Mouse (Mus musculus) midbrain, embryonic 12.5 days (tissue): Measurements from ENCODE around the gene Gm12184. TPM values are rescaled to one million over a fixed set of nuclear protein-coding genes. Genes with fewer than 3 reads are reported as not detected.

ENCODE experiments used
- ATAC-seq: fragments of 200-750 bp; cut with Nextera tagmentation; 2 replicates; pipeline ENCODE4 v1.8.0; 2017; ENCODE audit warnings: low read depth, moderate TSS enrichment, moderate library complexity; ENCODE audit not compliant: low FRiP score
- H3K27ac ChIP-seq: fragments of 300-500 bp; sonication (generic); replicated peaks from 2 replicates; pipeline ENCODE4 v1.5.1; 2016; ENCODE audit warnings: mild to moderate bottlenecking
- H3K27me3 ChIP-seq: fragments of 300-500 bp; sonication (generic); 2 replicates; pipeline ENCODE4 v1.6.1; 2016; ENCODE audit warnings: mild to moderate bottlenecking
- H3K36me3 ChIP-seq: fragments of 300-500 bp; sonication (generic); 2 replicates; pipeline ENCODE4 v1.6.1; 2016
- H3K4me1 ChIP-seq: fragments of 300-500 bp; sonication (generic); 2 replicates; pipeline ENCODE4 v1.6.1; 2016
- H3K4me2 ChIP-seq: fragments of 300-500 bp; sonication (generic); replicated peaks from 2 replicates; pipeline ENCODE4 v1.6.1; 2016; ENCODE audit warnings: mild to moderate bottlenecking, moderate library complexity
- H3K4me3 ChIP-seq: fragments of 300-500 bp; sonication (generic); 2 replicates; pipeline ENCODE4 v1.5.1; 2016; ENCODE audit warnings: mild to moderate bottlenecking
- H3K9ac ChIP-seq: fragments of 300-500 bp; sonication (generic); replicated peaks from 2 replicates; pipeline ENCODE4 v1.6.1; 2016; ENCODE audit warnings: mild to moderate bottlenecking, moderate library complexity
- H3K9me3 ChIP-seq: fragments of 300-500 bp; sonication (generic); 2 replicates; pipeline ENCODE4 v1.6.1; 2016; ENCODE audit warnings: mild to moderate bottlenecking
- WGBS: fragments of 180-500 bp; shearing (Covaris S2); methylation state at CpG from one replicate; pipeline ENCODE4 v1.1.7; 2016; 5-methylcytosine and 5-hydroxymethylcytosine counted together
- polyA plus RNA-seq: library from polyadenylated mRNA; unstranded; fragments of >200 nt; fragmentation: Nextera tagmentation; extraction: Ambion mirVana; gene quantifications from 2 replicates; pipeline ENCODE4 v1.2.1, GENCODE M21; 2016

Gm12184 gene
- polyA plus RNA-seq, 1 experiment from 2014 or later: 7.6 TPM

- no peaks in the 10 kb centered on the region for H3K27me3 ChIP-seq
- no peak overlapping the region for H3K9ac ChIP-seq
- H3K4me3 ChIP-seq: no peak overlapping the region
- no peaks in the 10 kb centered on the region for H3K4me1 ChIP-seq
- H3K27ac ChIP-seq: no peak overlapping the region
- no peak for ATAC-seq
- no peaks in the 10 kb centered on the region for H3K9me3 ChIP-seq
- no peak overlapping the region for H3K4me2 ChIP-seq
- no peaks in the 10 kb centered on the region for H3K36me3 ChIP-seq
- WGBS: 57% methylated on average over 8 of the region's 8 CpGs
Measured at GRCm38 (mm10) chr11:48790946-48791345, 35.5 kb downstream of the Gm12184 start.

DNA sequence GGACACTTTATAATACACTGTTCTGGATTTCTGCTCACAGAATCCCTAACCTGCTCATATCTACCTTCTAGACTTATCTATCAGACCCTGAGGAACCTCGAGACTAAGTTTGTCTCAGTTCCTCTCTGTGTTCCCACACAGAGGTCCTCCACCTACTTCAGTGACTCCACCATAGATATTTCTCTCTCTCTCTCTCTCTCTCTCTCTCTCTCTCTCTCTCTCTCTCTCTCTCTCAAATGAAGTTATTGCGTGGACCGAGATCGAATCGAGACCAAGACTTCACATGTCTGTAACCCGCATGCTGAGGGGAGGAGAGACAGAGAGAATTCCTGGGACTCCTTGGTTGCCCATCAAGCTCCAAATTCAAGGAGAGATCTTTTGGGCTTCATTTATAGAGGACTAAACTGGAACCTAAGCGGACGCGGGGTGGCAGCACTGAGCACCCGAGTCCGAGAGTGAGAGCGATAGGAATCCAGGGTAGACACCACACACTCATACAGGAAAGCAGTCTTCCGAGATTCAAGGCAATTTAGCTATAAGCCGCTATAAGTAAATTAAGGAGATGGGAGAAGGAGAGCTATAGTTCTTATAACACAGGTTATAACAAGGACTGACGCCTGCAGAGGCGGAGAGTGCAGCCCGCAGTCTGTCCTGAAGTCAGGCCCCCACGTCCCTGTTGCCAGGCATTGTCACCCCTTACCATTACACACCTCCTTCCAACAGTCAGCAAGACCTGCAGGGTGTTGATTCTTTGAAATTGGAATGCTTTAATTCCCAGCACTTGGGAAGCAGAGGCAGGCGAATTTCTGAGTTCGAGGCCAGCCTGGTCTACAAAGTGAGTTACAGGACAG lies 36.3 kb downstream of the Gm12184 start:
- peak overlapping the region; percentile 25; the same call in 1 of the 2 replicates for H3K4me3 ChIP-seq
- no peaks in the 10 kb centered on the region for H3K36me3 ChIP-seq
- no peaks in the 10 kb centered on the region for H3K9me3 ChIP-seq
- 0 out of 2 replicates have a peak, but pooled peaks have one; percentile 41 for ATAC-seq
- peak overlapping the region; percentile 31; the same call in 1 of the 2 replicates for H3K9ac ChIP-seq
- no peaks in the 10 kb centered on the region for H3K27me3 ChIP-seq
- H3K4me2 ChIP-seq: peak overlapping the region; percentile 47
- H3K27ac ChIP-seq: no peak overlapping the region
- H3K4me1 ChIP-seq: no peaks in the 10 kb centered on the region
- 19% methylated on average over 20 of the region's 20 CpGs for WGBS

- no peak overlapping the region for H3K9ac ChIP-seq
- no peaks in the 10 kb centered on the region for H3K9me3 ChIP-seq
- no peaks in the 10 kb centered on the region for H3K27me3 ChIP-seq
- no peak overlapping the region for H3K27ac ChIP-seq
- no peaks in the 10 kb centered on the region for H3K36me3 ChIP-seq
- H3K4me2 ChIP-seq: no peak overlapping the region
- no peak overlapping the region for H3K4me3 ChIP-seq
- 86% methylated on average over 5 of the region's 5 CpGs for WGBS
- H3K4me1 ChIP-seq: no peaks in the 10 kb centered on the region
- no peak for ATAC-seq
Measured at GRCm38 (mm10) chr11:48789215-48789614, 37.2 kb downstream of the Gm12184 start.

- Histone ChIP-seq H3K27me3 (no peaks in the 10 kb centered on the region), H3K36me3 (no peaks in the 10 kb centered on the region), H3K27ac (no peak overlapping the region), H3K4me1 (no peaks in the 10 kb centered on the region), H3K4me2 (peak overlapping the region; percentile 55), H3K4me3 (peak overlapping the region; percentile 43), H3K9ac (peak overlapping the region; percentile 54; the same call in 1 of the 2 replicates), H3K9me3 (no peaks in the 10 kb centered on the region)
- WGBS: 10% methylated on average over 16 of the region's 16 CpGs
- ATAC-seq: peak; percentile 82
Measured at GRCm38 (mm10) chr11:48788311-48789089, 38.0 kb downstream of the Gm12184 start.

- Histone ChIP-seq H3K4me3 (peak overlapping the region; percentile 43), H3K9me3 (no peaks in the 10 kb centered on the region), H3K4me1 (no peaks in the 10 kb centered on the region), H3K36me3 (no peaks in the 10 kb centered on the region), H3K9ac (no peak overlapping the region; the same call in 1 of the 2 replicates), H3K27me3 (no peaks in the 10 kb centered on the region), H3K27ac (no peak overlapping the region), H3K4me2 (peak overlapping the region; percentile 55)
- ATAC-seq: peak; percentile 77
- 54% methylated on average over 10 of the region's 10 CpGs for WGBS
Measured at GRCm38 (mm10) chr11:48787455-48788211, 38.8 kb downstream of the Gm12184 start.

DNA sequence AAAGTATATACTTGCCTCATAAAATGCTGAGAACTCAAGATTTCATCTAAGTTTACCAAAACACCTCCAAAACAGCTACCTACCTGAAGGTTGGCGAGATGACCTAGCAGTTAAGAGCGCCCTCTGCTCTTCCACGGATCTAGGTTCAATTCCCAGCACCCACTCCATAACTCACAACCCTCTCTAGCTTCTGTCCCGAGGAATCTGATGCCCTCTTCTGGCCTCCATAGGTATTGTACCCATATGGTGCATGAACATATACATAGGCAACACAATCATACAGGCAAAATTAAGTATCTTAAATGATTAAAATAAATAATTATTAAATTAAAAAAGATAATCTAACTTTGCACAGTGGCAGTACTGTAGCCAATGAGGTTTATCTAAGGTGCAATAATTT lies 44.2 kb downstream of the Gm12184 start:
- no peaks in the 10 kb centered on the region for H3K4me1 ChIP-seq
- no peak for ATAC-seq
- no peak overlapping the region for H3K4me2 ChIP-seq
- H3K9ac ChIP-seq: no peak overlapping the region
- no peaks in the 10 kb centered on the region for H3K36me3 ChIP-seq
- no peaks in the 10 kb centered on the region for H3K27me3 ChIP-seq
- no peaks in the 10 kb centered on the region for H3K9me3 ChIP-seq
- no peak overlapping the region for H3K27ac ChIP-seq
- H3K4me3 ChIP-seq: no peak overlapping the region
- 88% methylated on average over 4 of the region's 4 CpGs for WGBS

- no peak overlapping the region for H3K9ac ChIP-seq
- H3K9me3 ChIP-seq: no peaks in the 10 kb centered on the region
- no peak overlapping the region for H3K4me2 ChIP-seq
- ATAC-seq: no peak
- no peaks in the 10 kb centered on the region for H3K36me3 ChIP-seq
- no peak overlapping the region for H3K4me3 ChIP-seq
- WGBS: 36% methylated on average over 7 of the region's 7 CpGs
- peaks cover 2% of the 10 kb centered on the region; the same call in 1 of the 2 replicates for H3K4me1 ChIP-seq
- H3K27ac ChIP-seq: no peak overlapping the region
- no peaks in the 10 kb centered on the region for H3K27me3 ChIP-seq
Measured at GRCm38 (mm10) chr11:48779450-48779849, 47.0 kb downstream of the Gm12184 start.

DNA sequence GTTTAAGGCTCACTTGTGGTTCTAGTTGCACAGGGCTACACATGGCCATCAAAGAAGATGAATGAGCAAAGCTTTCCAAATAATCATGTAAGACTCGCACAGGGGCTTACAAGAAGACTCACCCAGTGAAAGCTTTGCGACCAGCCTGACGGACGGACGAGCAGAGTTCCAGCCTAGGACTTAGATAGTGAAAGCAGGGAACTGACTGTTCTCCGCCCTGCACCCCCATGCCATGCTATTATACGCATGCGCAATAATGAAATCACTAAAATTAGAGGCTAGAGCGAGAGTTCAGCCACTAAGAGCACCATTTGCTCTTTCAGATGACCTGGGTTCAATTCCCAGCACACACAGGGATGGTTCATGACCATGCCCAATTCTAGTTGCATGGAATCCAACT lies 49.2 kb downstream of the Gm12184 start:
- Histone ChIP-seq H3K27ac (no peak overlapping the region), H3K4me1 (peaks cover 5% of the 10 kb centered on the region; the same call in 1 of the 2 replicates), H3K36me3 (no peaks in the 10 kb centered on the region), H3K4me2 (no peak overlapping the region), H3K4me3 (no peak overlapping the region), H3K9me3 (no peaks in the 10 kb centered on the region), H3K9ac (no peak overlapping the region), H3K27me3 (no peaks in the 10 kb centered on the region)
- 91% methylated on average over 9 of the region's 9 CpGs for WGBS
- ATAC-seq: no peak

DNA sequence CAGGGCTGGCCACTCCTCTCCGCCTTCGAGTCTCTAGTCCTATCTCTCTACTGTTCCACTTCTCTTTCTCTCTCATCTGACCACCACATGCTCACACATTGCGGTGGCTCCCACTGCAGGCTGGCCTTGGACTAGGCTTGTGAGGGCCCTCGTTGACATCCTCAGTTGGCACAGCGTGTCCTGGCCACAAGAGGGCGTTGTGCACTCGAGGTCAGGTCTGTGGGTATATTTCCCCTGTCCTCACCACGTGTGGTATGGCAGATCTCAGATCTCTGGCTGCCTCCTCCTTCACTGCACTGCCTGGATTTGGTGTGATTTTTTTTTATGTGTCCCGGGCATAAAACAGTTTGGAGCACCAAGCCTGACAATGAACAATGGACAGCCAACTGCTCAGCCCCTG lies 49.8 kb downstream of the Gm12184 start:
- H3K9ac ChIP-seq: no peak overlapping the region
- no peaks in the 10 kb centered on the region for H3K9me3 ChIP-seq
- peaks cover 5% of the 10 kb centered on the region; the same call in 1 of the 2 replicates for H3K4me1 ChIP-seq
- H3K4me2 ChIP-seq: no peak overlapping the region
- no peak overlapping the region for H3K27ac ChIP-seq
- 45% methylated on average over 9 of the region's 9 CpGs for WGBS
- no peaks in the 10 kb centered on the region for H3K36me3 ChIP-seq
- no peak for ATAC-seq
- no peaks in the 10 kb centered on the region for H3K27me3 ChIP-seq
- H3K4me3 ChIP-seq: no peak overlapping the region

DNA sequence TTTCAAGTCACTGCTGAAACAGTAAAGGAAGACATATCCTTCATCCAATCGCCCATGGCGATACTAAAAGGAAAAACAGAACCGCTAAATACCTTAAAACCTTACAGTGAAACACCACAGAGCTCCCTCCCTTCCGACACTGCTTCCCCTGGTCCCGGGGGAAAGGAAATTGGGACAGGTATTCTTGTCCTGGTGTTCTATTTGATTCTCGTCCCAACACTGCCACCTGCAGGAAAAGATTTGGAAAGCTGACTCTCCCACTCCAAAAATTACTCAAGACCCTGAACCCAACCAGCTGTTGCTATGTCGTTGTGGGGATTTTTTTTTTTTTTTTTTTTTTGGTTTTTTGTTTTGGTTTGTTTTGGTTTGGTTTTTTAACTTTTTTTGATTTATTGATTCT lies 51.0 kb downstream of the Gm12184 start:
- H3K4me3 ChIP-seq: no peak overlapping the region
- H3K9ac ChIP-seq: no peak overlapping the region
- WGBS: 4% methylated on average over 7 of the region's 7 CpGs
- no peak for ATAC-seq
- H3K4me1 ChIP-seq: peaks cover 5% of the 10 kb centered on the region; the same call in 1 of the 2 replicates
- H3K9me3 ChIP-seq: no peaks in the 10 kb centered on the region
- H3K27me3 ChIP-seq: no peaks in the 10 kb centered on the region
- H3K36me3 ChIP-seq: no peaks in the 10 kb centered on the region
- H3K4me2 ChIP-seq: 0 out of 2 replicates have a peak overlapping the region, but pooled peaks have one; percentile 21
- H3K27ac ChIP-seq: no peak overlapping the region
